Mouse (Mus musculus) neural tube, embryonic 11.5 days (tissue): Measurements from ENCODE around the gene Ttll7. TPM values are rescaled to one million over a fixed set of nuclear protein-coding genes. Genes with fewer than 3 reads are reported as not detected.

ENCODE experiments used
- ATAC-seq: fragments of 200-750 bp; cut with Nextera tagmentation; 2 replicates; pipeline ENCODE4 v1.8.0; 2017; ENCODE audit warnings: moderate number of reproducible peaks, mild to moderate bottlenecking, moderate TSS enrichment, moderate library complexity; ENCODE audit not compliant: insufficient read depth, low FRiP score, low TSS enrichment
- DNase-seq: peaks from one replicate; pipeline ENCODE4 v3.0.0-alpha.2; 2015; ENCODE audit warnings: low spot score
- H3K27ac ChIP-seq: fragments of 300-500 bp; sonication (generic); 2 replicates; pipeline ENCODE4 v1.5.1; 2014; ENCODE audit warnings: low read depth, mild to moderate bottlenecking, low read length
- H3K27me3 ChIP-seq: fragments of 300-500 bp; sonication (generic); 2 replicates; pipeline ENCODE4 v1.6.1; 2014; ENCODE audit warnings: mild to moderate bottlenecking, low read length, mixed read lengths; ENCODE audit not compliant: control insufficient read depth, insufficient read depth
- H3K36me3 ChIP-seq: fragments of 300-500 bp; sonication (generic); 2 replicates; pipeline ENCODE4 v1.6.1; 2014; ENCODE audit warnings: mild to moderate bottlenecking, low read length, moderate library complexity, mixed read lengths; ENCODE audit not compliant: control insufficient read depth, insufficient read depth
- H3K4me1 ChIP-seq: fragments of 300-500 bp; sonication (generic); 2 replicates; pipeline ENCODE4 v1.6.1; 2014; ENCODE audit warnings: low read length, mixed read lengths; ENCODE audit not compliant: control insufficient read depth, insufficient read depth
- H3K4me2 ChIP-seq: fragments of 300-500 bp; sonication (generic); 2 replicates; pipeline ENCODE4 v1.6.1; 2014; ENCODE audit warnings: low read depth, mild to moderate bottlenecking, moderate library complexity
- H3K4me3 ChIP-seq: fragments of 300-500 bp; sonication (generic); 2 replicates; pipeline ENCODE4 v1.5.1; 2014; ENCODE audit warnings: low read depth, low read length
- H3K9ac ChIP-seq: fragments of 300-500 bp; sonication (generic); 2 replicates; pipeline ENCODE4 v1.6.1; 2014; ENCODE audit warnings: mild to moderate bottlenecking, low read length
- H3K9me3 ChIP-seq: fragments of 300-500 bp; sonication (generic); 2 replicates; pipeline ENCODE4 v1.6.1; 2016; ENCODE audit warnings: low read length; ENCODE audit not compliant: control insufficient read depth
- WGBS: fragments of 180-500 bp; shearing (Covaris S2); extraction: QIAGEN DNeasy Blood & Tissue Kit; methylation state at CpG from one replicate; pipeline ENCODE4 v1.1.7; 2014; 5-methylcytosine and 5-hydroxymethylcytosine counted together
- polyA plus RNA-seq: library from polyadenylated mRNA; unstranded; fragments of >200 nt; fragmentation: Nextera tagmentation; extraction: Ambion mirVana; gene quantifications from 2 replicates; pipeline ENCODE4 v1.2.1, GENCODE M21; 2014

The Ttll7 gene
- polyA plus RNA-seq, result 14.8 and 16.5 TPM in 2 replicates

GRCm38 (mm10) chr3:146851966-146852891, at the start of gene Ttll7:
Ttll7 (plus strand) TSS chr3:146852367.
- ATAC-seq (peak; percentile 96), DNase-seq (peak; percentile 89)

GRCm38 (mm10) chr3:146812041-146812878, 39.9 kb upstream of the Ttll7 start:
- no peaks in the 10 kb centered on the region for H3K27me3 ChIP-seq
- H3K4me1 ChIP-seq, result peaks cover 12% of the 10 kb centered on the region
- H3K27ac ChIP-seq, result peak overlapping the region; percentile 79
- DNase-seq (no peak), ATAC-seq (peak; percentile 67)
- H3K4me3 ChIP-seq, result peak overlapping the region; percentile 94
- H3K9ac ChIP-seq, result peak overlapping the region; percentile 94
- no peaks in the 10 kb centered on the region for H3K36me3 ChIP-seq
- peak overlapping the region; percentile 77 for H3K4me2 ChIP-seq
- no peaks in the 10 kb centered on the region for H3K9me3 ChIP-seq
- WGBS, result under 1% methylated on average over 50 of the region's 60 CpGs

More at GRCm38 (mm10) chr3:146851966-146852891, at the start of gene Ttll7:
- 1% methylated on average over 35 of the region's 36 CpGs for WGBS
- Histone ChIP-seq H3K4me2 (peak within 1 kb of the TSS; percentile 71), H3K9ac (peak within 1 kb of the TSS; percentile 71), H3K36me3 (no peaks in the 10 kb centered on the region), H3K9me3 (no peaks in the 10 kb centered on the region), H3K27ac (no peak within 1 kb of the TSS), H3K4me3 (peak within 1 kb of the TSS; percentile 58), H3K27me3 (no peaks in the 10 kb centered on the region), H3K4me1 (peaks cover 6% of the 10 kb centered on the region; the same call in 1 of the 2 replicates)

- peak within 1 kb of the TSS; percentile 94 for H3K9ac ChIP-seq
- H3K4me3 ChIP-seq, result peak within 1 kb of the TSS; percentile 94
- ATAC-seq (peak; percentile 98), DNase-seq (peak; percentile 92)
- H3K9me3 ChIP-seq, result no peaks in the 10 kb centered on the region
- no peaks in the 10 kb centered on the region for H3K27me3 ChIP-seq
- H3K4me1 ChIP-seq, result peaks cover 12% of the 10 kb centered on the region
- peak within 1 kb of the TSS; percentile 79 for H3K27ac ChIP-seq
- H3K4me2 ChIP-seq, result peak within 1 kb of the TSS; percentile 77
- WGBS, result under 1% methylated on average over 34 of the region's 60 CpGs
- H3K36me3 ChIP-seq, result no peaks in the 10 kb centered on the region
These were observed 39.2 kb upstream of the Ttll7 start, which contains the start of gene Prkacb for GRCm38 (mm10) chr3:146812901-146813393. Prkacb (minus strand) TSS chr3:146812990.

GRCm38 (mm10) chr3:146813624-146814023, 38.5 kb upstream of the Ttll7 start:
- H3K27ac ChIP-seq, result no peak overlapping the region
- 71% methylated on average over 7 of the region's 7 CpGs for WGBS

GRCm38 (mm10) chr3:146820718-146821117, 31.4 kb upstream of the Ttll7 start:
- Histone ChIP-seq H3K9ac (no peak overlapping the region), H3K9me3 (no peaks in the 10 kb centered on the region), H3K27ac (no peak overlapping the region), H3K36me3 (no peaks in the 10 kb centered on the region), H3K27me3 (no peaks in the 10 kb centered on the region), H3K4me1 (no peaks in the 10 kb centered on the region), H3K4me2 (no peak overlapping the region), H3K4me3 (no peak overlapping the region)
- WGBS, result 92% methylated on average over 4 of the region's 4 CpGs
- ATAC-seq, result no peak
- no peak for DNase-seq

More at GRCm38 (mm10) chr3:146813624-146814023, 38.5 kb upstream of the Ttll7 start:
- DNase-seq (no peak), ATAC-seq (no peak)
- Histone ChIP-seq H3K4me1 (peaks cover 12% of the 10 kb centered on the region), H3K27me3 (no peaks in the 10 kb centered on the region), H3K36me3 (no peaks in the 10 kb centered on the region), H3K9me3 (no peaks in the 10 kb centered on the region), H3K4me3 (peak overlapping the region; percentile 94), H3K4me2 (peak overlapping the region; percentile 74), H3K9ac (peak overlapping the region; percentile 94)

- H3K36me3 ChIP-seq, result no peaks in the 10 kb centered on the region
- no peak for DNase-seq
- H3K9me3 ChIP-seq, result no peaks in the 10 kb centered on the region
- no peak overlapping the region for H3K9ac ChIP-seq
- no peak overlapping the region for H3K4me2 ChIP-seq
- no peak for ATAC-seq
- 67% methylated on average over 3 of the region's 3 CpGs for WGBS
- H3K27me3 ChIP-seq, result no peaks in the 10 kb centered on the region
- no peaks in the 10 kb centered on the region for H3K4me1 ChIP-seq
- H3K4me3 ChIP-seq, result no peak overlapping the region
- no peak overlapping the region for H3K27ac ChIP-seq
These were observed 9.4 kb upstream of the Ttll7 start for GRCm38 (mm10) chr3:146842766-146843165.

GRCm38 (mm10) chr3:146843470-146843869, 8.7 kb upstream of the Ttll7 start:
- Histone ChIP-seq H3K36me3 (no peaks in the 10 kb centered on the region), H3K27ac (no peak overlapping the region), H3K4me2 (no peak overlapping the region), H3K4me1 (no peaks in the 10 kb centered on the region), H3K9me3 (no peaks in the 10 kb centered on the region), H3K27me3 (no peaks in the 10 kb centered on the region), H3K4me3 (no peak overlapping the region), H3K9ac (no peak overlapping the region)
- DNase-seq (no peak), ATAC-seq (no peak)
- WGBS, result 78% methylated on average over 6 of the region's 6 CpGs

- H3K9me3 ChIP-seq, result no peaks in the 10 kb centered on the region
- no peak overlapping the region for H3K27ac ChIP-seq
- no peak overlapping the region for H3K4me2 ChIP-seq
- H3K36me3 ChIP-seq, result no peaks in the 10 kb centered on the region
- H3K4me3 ChIP-seq, result no peak overlapping the region
- no peak overlapping the region for H3K9ac ChIP-seq
- DNase-seq (no peak), ATAC-seq (no peak)
- H3K27me3 ChIP-seq, result no peaks in the 10 kb centered on the region
- 95% methylated on average over 5 of the region's 5 CpGs for WGBS
- H3K4me1 ChIP-seq, result no peaks in the 10 kb centered on the region
These were observed 5.9 kb upstream of the Ttll7 start for GRCm38 (mm10) chr3:146846237-146846636.
